Mouse (Mus musculus): ENCODE results near the gene Ddx25.

The Ddx25 gene

GRCm38 (mm10) chr9:35558257-35559008, at the start of gene Ddx25, which contains the start of gene Pus3:
Gene Ddx25, minus strand, starts transcription at chr9:35558528.
Gene Pus3, plus strand, starts transcription at chr9:35558595.
- no peak for DNase-seq (ENCODE audit: low spot score)

- no peak for DNase-seq (ENCODE audit: low spot score)
Measured at GRCm38 (mm10) chr9:35607647-35608405, 49.5 kb upstream of the Ddx25 start.

GRCm38 (mm10) chr9:35592903-35593302, 34.6 kb upstream of the Ddx25 start:
- no peak for DNase-seq (ENCODE audit: low spot score)

GRCm38 (mm10) chr9:35587674-35588073, 29.3 kb upstream of the Ddx25 start:
- DNase-seq (ENCODE audit: low spot score): no peak

GRCm38 (mm10) chr9:35574416-35574815, 16.1 kb upstream of the Ddx25 start:
- DNase-seq (ENCODE audit: low spot score): no peak

GRCm38 (mm10) chr9:35570663-35571062, 12.3 kb upstream of the Ddx25 start:
- no peak for DNase-seq (ENCODE audit: low spot score)

GRCm38 (mm10) chr9:35569571-35570534, 11.5 kb upstream of the Ddx25 start, which contains the start of the genes Pate2 and Hyls1:
Gene Pate2, plus strand, starts transcription at chr9:35570284.
Gene Hyls1, minus strand, starts transcription at chr9:35570398.
- DNase-seq (ENCODE audit: low spot score): peak; percentile 96

- no peak for DNase-seq (ENCODE audit: low spot score)
Measured at GRCm38 (mm10) chr9:35567995-35568394, 9.7 kb upstream of the Ddx25 start.

- DNase-seq (ENCODE audit: low spot score): no peak
Measured at GRCm38 (mm10) chr9:35564536-35565240, 6.4 kb upstream of the Ddx25 start.

GRCm38 (mm10) chr9:35561583-35561982, 3.3 kb upstream of the Ddx25 start:
- no peak for DNase-seq (ENCODE audit: low spot score)

GRCm38 (mm10) chr9:35561076-35561475, 2.7 kb upstream of the Ddx25 start:
- DNase-seq (ENCODE audit: low spot score): no peak

- peak; percentile 76 for DNase-seq (ENCODE audit: low spot score)
Measured at GRCm38 (mm10) chr9:35559009-35559890, 922 bp upstream of the Ddx25 start.

GRCm38 (mm10) chr9:35556494-35557102, 1.7 kb downstream of the Ddx25 start:
- DNase-seq (ENCODE audit: low spot score): no peak

- DNase-seq (ENCODE audit: low spot score): no peak
Measured at GRCm38 (mm10) chr9:35548455-35548854, 9.9 kb downstream of the Ddx25 start.

- DNase-seq (ENCODE audit: low spot score): peak; percentile 19
Measured at GRCm38 (mm10) chr9:35546745-35547144, 11.6 kb downstream of the Ddx25 start.

- DNase-seq (ENCODE audit: low spot score): no peak
Measured at GRCm38 (mm10) chr9:35545704-35546103, 12.6 kb downstream of the Ddx25 start.

- DNase-seq (ENCODE audit: low spot score): no peak
Measured at GRCm38 (mm10) chr9:35544666-35545065, 13.7 kb downstream of the Ddx25 start.

GRCm38 (mm10) chr9:35543099-35543860, 15.0 kb downstream of the Ddx25 start:
- DNase-seq (ENCODE audit: low spot score): no peak

- DNase-seq (ENCODE audit: low spot score): no peak
Measured at GRCm38 (mm10) chr9:35541941-35542340, 16.4 kb downstream of the Ddx25 start.

All from lung, postnatal 25 days (tissue).